Mouse (Mus musculus): ENCODE data around the gene Rpl19.

- TF ChIP-seq CTCF (IDR thresholded peaks at IDR 0.05; ENCODE audit: low read depth, low read length) (no peak), POLR2A (IDR thresholded peaks at IDR 0.05; ENCODE audit: borderline replicate concordance, low read depth, low read length) (no peak)
Measured at GRCm38 (mm10) chr11:98040975-98041374, 14.5 kb downstream of the Rpl19 start.
